Mouse (Mus musculus) thymus, adult 2 months (tissue): ENCODE results near the gene Rap1gap. TPM values are rescaled to one million over a fixed set of nuclear protein-coding genes. Genes with fewer than 3 reads are reported as not detected.

Source experiments
- DNase-seq: peaks from one replicate; pipeline ENCODE4 v3.0.0; 2021
- H3K27ac ChIP-seq: fragments of 200-500 bp; 2 replicates; pipeline ENCODE4 v1.5.1; 2012; ENCODE audit warnings: low read length, control low read depth; ENCODE audit not compliant: control insufficient read depth, insufficient read depth
- H3K27me3 ChIP-seq: fragments of 200-500 bp; 2 replicates; pipeline ENCODE4 v1.6.1; 2012; ENCODE audit warnings: mild to moderate bottlenecking, low read length, moderate library complexity, mixed read lengths; ENCODE audit not compliant: control insufficient read depth, insufficient read depth
- H3K36me3 ChIP-seq: fragments of 200-500 bp; 2 replicates; pipeline ENCODE4 v1.6.1; 2012; ENCODE audit warnings: mild to moderate bottlenecking, low read length, moderate library complexity; ENCODE audit not compliant: control insufficient read depth, insufficient read depth
- H3K4me1 ChIP-seq: fragments of 200-500 bp; replicated peaks from 2 replicates; pipeline ENCODE4 v1.6.1; 2012; ENCODE audit warnings: low read length; ENCODE audit not compliant: control insufficient read depth, insufficient read depth
- H3K4me3 ChIP-seq: fragments of 200-500 bp; 2 replicates; pipeline ENCODE4 v1.5.1; 2012; ENCODE audit warnings: mild to moderate bottlenecking, low read length, control low read depth, moderate library complexity; ENCODE audit not compliant: control insufficient read depth, insufficient read depth
- CTCF ChIP-seq: fragments of 200-500 bp; IDR thresholded peaks from 2 replicates; pipeline ENCODE4 v1.5.1; 2012; ENCODE audit warnings: mild to moderate bottlenecking, control low read depth, low read length, moderate library complexity, borderline replicate concordance; ENCODE audit not compliant: control insufficient read depth, poor library complexity, insufficient read depth; ENCODE audit errors: extremely low read depth
- POLR2A ChIP-seq: fragments of 200-500 bp; IDR thresholded peaks from 2 replicates; pipeline ENCODE4 v1.6.1; 2012; ENCODE audit warnings: mild to moderate bottlenecking, low read length, control low read depth, moderate library complexity; ENCODE audit not compliant: control insufficient read depth, poor library complexity, insufficient read depth; ENCODE audit errors: extremely low read depth
- WGBS: fragments of 180-500 bp; shearing (Covaris S2); methylation state at CpG from one replicate; pipeline ENCODE4 v1.1.7; 2018; 5-methylcytosine and 5-hydroxymethylcytosine counted together
- polyA plus RNA-seq: library from polyadenylated mRNA; depleted of rRNA; stranded (reverse); fragments of >200 nt; gene quantifications from 2 replicates; pipeline ENCODE4 v1.2.3, GENCODE M21; 2012

The Rap1gap gene
- polyA plus RNA-seq, 1 experiment = 26.1 TPM

GRCm38 (mm10) chr4:137697156-137697885 is 32.8 kb downstream of the Rap1gap start:
- Histone ChIP-seq H3K27ac (no peak overlapping the region), H3K4me3 (no peak overlapping the region), H3K27me3 (no peaks in the 10 kb centered on the region), H3K36me3 (no peaks in the 10 kb centered on the region), H3K4me1 (no peaks in the 10 kb centered on the region)
- no peak for DNase-seq
- 96% methylated on average over 13 of the region's 13 CpGs for WGBS
- TF ChIP-seq CTCF (no peak), POLR2A (no peak)

- Histone ChIP-seq H3K4me1 (no peaks in the 10 kb centered on the region), H3K27ac (no peak overlapping the region), H3K27me3 (no peaks in the 10 kb centered on the region), H3K4me3 (no peak overlapping the region), H3K36me3 (no peaks in the 10 kb centered on the region)
- DNase-seq = no peak
- WGBS = 84% methylated on average over 7 of the region's 7 CpGs
- TF ChIP-seq CTCF = no peak
- TF ChIP-seq POLR2A = no peak
Observed at GRCm38 (mm10) chr4:137698076-137698985, 33.8 kb downstream of the Rap1gap start.

DNA sequence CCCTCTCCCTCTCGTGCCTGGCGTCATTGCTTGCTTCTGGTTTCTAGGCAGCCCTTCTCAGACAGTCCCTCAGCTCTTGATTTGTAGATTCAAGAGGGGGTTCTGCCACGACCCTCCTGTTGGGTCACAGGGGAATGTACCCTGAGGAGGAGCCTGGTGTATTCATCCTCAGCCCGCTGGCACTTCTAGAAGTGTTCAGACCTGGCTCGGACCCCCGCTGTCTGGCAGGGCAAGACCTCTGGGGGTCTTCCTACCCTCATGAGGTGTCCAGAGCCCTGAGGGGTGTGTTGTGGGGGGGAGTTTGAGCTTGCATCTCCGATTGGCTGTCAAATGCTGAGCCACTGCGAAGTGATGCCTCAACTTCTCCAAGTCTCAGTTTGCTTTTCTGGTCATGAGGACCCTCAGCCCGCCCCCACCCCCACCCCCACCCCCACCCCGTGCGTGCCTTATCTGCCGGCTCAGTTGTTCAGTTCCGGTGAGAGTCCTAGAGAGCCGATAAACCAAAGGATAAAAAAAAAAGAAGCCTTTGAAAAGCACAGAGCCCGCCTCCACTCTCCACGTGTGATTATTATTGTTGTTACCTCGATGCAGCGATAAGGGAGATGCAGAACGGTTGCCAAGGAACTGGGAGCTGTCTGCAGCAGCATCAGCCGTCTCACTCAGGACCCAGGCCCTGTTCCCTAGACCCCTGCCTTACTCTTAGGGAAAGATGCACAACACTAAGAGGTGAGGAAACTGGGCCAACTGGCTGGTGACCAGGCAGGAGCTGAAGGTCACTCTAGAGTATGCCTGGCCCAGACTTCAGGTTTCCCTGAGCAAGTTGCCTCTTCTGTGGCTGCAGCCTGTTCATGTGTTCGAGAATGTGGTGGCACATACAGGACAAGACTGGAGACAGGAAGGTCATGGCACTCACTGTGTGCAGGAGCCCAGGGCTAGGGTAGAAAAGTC is 35.0 kb downstream of the Rap1gap start:
- no peaks in the 10 kb centered on the region for H3K27me3 ChIP-seq
- H3K4me1 ChIP-seq = no peaks in the 10 kb centered on the region
- no peaks in the 10 kb centered on the region for H3K36me3 ChIP-seq
- no peak for DNase-seq
- no peak for TF ChIP-seq POLR2A
- no peak overlapping the region for H3K4me3 ChIP-seq
- no peak overlapping the region for H3K27ac ChIP-seq
- WGBS = 80% methylated on average over 21 of the region's 21 CpGs

DNA sequence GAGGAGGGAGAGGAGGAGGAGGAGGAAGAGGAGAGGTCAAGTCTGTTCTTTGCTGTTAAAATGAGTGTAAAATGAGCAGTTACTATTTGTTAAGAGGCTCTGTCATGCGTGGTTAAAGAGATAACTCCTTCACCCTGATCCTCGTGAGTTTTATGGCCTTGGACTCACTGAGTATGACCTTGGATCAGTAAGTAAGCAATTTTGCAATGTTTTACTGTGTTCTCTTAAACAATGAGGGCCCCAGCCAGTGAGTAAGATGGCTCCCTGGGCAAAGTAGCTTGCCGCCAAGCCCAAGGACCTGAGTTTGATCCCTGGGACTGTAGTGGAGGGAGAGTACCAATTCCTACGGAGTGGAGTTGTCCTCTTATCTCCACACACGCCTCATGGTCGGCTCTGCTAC is 36.4 kb downstream of the Rap1gap start:
- 81% methylated on average over 6 of the region's 6 CpGs for WGBS
- Histone ChIP-seq H3K27ac (no peak overlapping the region), H3K4me3 (no peak overlapping the region), H3K27me3 (no peaks in the 10 kb centered on the region), H3K4me1 (no peaks in the 10 kb centered on the region), H3K36me3 (no peaks in the 10 kb centered on the region)
- no peak for DNase-seq
- TF ChIP-seq CTCF (no peak), POLR2A (no peak)

GRCm38 (mm10) chr4:137703077-137703476 is 38.6 kb downstream of the Rap1gap start:
- Histone ChIP-seq H3K27ac (no peak overlapping the region), H3K4me1 (0 out of 2 replicates have a peak, but pooled peaks cover 5% of the 10 kb centered on the region), H3K4me3 (no peak overlapping the region), H3K36me3 (no peaks in the 10 kb centered on the region), H3K27me3 (no peaks in the 10 kb centered on the region)
- no peak for TF ChIP-seq CTCF
- TF ChIP-seq POLR2A = no peak
- DNase-seq = no peak
- WGBS = 71% methylated on average over 5 of the region's 5 CpGs

GRCm38 (mm10) chr4:137704561-137704960 is 40.0 kb downstream of the Rap1gap start:
- 81% methylated on average over 2 of the region's 2 CpGs for WGBS
- H3K4me1 ChIP-seq = 0 out of 2 replicates have a peak, but pooled peaks cover 5% of the 10 kb centered on the region
- H3K4me3 ChIP-seq = no peak overlapping the region
- no peaks in the 10 kb centered on the region for H3K27me3 ChIP-seq
- no peak for DNase-seq
- H3K36me3 ChIP-seq = no peaks in the 10 kb centered on the region
- TF ChIP-seq POLR2A (no peak), CTCF (no peak)
- no peak overlapping the region for H3K27ac ChIP-seq
